Mouse (Mus musculus): ENCODE measurements around the gene Ncoa3. TPM values are rescaled to one million over a fixed set of nuclear protein-coding genes. Genes with fewer than 3 reads are reported as not detected.

Gene Ncoa3
- polyA plus RNA-seq, 1 experiment from 2014 or later, result 17.4 TPM

GRCm38 (mm10) chr2:166002429-166002828 is 10.0 kb downstream of the Ncoa3 start:
- no peak overlapping the region for H3K4me2 ChIP-seq
- H3K9ac ChIP-seq, result no peak overlapping the region
- no peak overlapping the region for H3K4me3 ChIP-seq
- H3K27me3 ChIP-seq (replicated peaks), result no peaks in the 10 kb centered on the region
- H3K9me3 ChIP-seq (replicated peaks), result no peaks in the 10 kb centered on the region
- H3K4me1 ChIP-seq (replicated peaks), result peaks cover 41% of the 10 kb centered on the region
- H3K27ac ChIP-seq (ENCODE audit: poor library complexity, severe bottlenecking), result no peak overlapping the region
- WGBS, result 59% methylated on average over 4 of the region's 4 CpGs
- no peaks in the 10 kb centered on the region for H3K36me3 ChIP-seq
- ATAC-seq (ENCODE audit: insufficient number of reproducible peaks, low FRiP score), result no peak

DNA sequence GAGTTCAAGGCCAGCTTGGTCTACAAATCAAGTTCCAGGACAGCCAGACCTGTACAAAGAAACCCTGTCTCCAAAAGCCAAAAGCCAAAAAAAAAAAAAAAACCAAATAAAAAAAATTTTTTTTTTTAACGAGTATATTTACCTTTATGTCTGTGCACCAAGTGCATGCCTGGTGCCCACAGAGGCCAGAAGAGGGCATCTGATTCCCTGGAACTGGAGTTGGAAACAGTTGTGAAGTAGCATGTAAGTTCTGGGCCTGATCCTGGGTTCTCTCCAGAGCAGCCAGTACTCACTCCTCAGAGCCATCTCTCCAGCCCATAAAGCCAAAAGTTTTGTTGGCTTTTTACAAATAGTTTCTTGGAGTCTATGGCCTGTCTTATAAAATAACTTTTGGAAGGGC is 10.6 kb downstream of the Ncoa3 start:
- Histone ChIP-seq H3K4me2 (no peak overlapping the region), H3K9ac (no peak overlapping the region), H3K4me1 (replicated peaks) (peaks cover 41% of the 10 kb centered on the region), H3K27ac (ENCODE audit: poor library complexity, severe bottlenecking) (no peak overlapping the region), H3K9me3 (replicated peaks) (no peaks in the 10 kb centered on the region), H3K36me3 (no peaks in the 10 kb centered on the region), H3K27me3 (replicated peaks) (no peaks in the 10 kb centered on the region), H3K4me3 (no peak overlapping the region)
- ATAC-seq (ENCODE audit: insufficient number of reproducible peaks, low FRiP score), result no peak
- WGBS, result 71% methylated on average over 1 of the region's 1 CpGs

GRCm38 (mm10) chr2:166007046-166007445 is 14.6 kb downstream of the Ncoa3 start:
- Histone ChIP-seq H3K27ac (ENCODE audit: poor library complexity, severe bottlenecking) (no peak overlapping the region), H3K4me1 (replicated peaks) (peaks cover 39% of the 10 kb centered on the region), H3K27me3 (replicated peaks) (no peaks in the 10 kb centered on the region), H3K9ac (no peak overlapping the region), H3K9me3 (replicated peaks) (no peaks in the 10 kb centered on the region), H3K4me2 (no peak overlapping the region), H3K36me3 (no peaks in the 10 kb centered on the region), H3K4me3 (no peak overlapping the region)
- ATAC-seq (ENCODE audit: insufficient number of reproducible peaks, low FRiP score), result no peak
- WGBS, result 82% methylated on average over 6 of the region's 6 CpGs

DNA sequence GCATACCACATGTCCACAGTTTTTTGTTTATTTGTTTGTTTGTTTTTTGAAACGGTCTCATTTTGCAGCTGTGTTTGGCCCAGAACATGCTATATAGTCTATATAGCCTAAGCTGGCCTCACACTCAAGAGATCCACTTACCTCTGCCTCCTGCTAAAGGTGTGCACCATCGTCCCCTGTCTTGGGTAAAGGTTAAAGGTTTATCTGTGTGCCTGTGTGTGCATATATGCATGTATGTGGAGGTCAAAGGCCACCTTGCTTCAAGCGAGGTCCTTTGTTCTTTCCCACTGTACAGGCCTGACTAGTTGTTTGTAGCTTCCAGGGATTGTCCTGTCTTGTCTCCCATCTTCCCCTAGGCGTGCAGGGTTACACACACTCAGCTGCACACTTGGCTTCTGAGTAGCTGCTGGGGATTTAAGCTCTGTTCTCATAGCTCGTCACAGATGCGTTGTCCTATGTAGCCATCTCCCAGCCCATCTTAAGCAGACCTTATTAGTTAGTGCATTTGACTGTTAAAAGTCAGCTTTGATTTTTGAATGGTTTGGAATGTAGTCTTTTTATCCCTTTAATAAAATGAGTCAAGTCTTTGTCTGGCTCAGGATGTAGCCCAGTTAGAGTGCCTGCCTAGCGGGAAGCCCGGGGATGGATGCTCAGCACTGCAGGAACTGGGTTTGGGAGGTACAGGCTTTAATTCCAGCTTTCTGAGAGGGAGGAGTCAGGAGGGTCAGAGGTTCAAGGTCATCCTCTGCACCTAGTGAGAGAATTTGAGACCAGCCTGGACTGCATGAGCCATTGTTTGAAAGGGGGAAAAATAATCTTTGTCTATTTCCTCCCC is 16.3 kb downstream of the Ncoa3 start:
- no peaks in the 10 kb centered on the region for H3K27me3 ChIP-seq (replicated peaks)
- H3K27ac ChIP-seq (ENCODE audit: poor library complexity, severe bottlenecking), result peak overlapping the region; percentile 52
- no peak for ATAC-seq (ENCODE audit: insufficient number of reproducible peaks, low FRiP score)
- no peaks in the 10 kb centered on the region for H3K36me3 ChIP-seq
- H3K4me3 ChIP-seq, result no peak overlapping the region
- H3K9me3 ChIP-seq (replicated peaks), result no peaks in the 10 kb centered on the region
- H3K4me2 ChIP-seq, result no peak overlapping the region
- peaks cover 44% of the 10 kb centered on the region for H3K4me1 ChIP-seq (replicated peaks)
- WGBS, result 69% methylated on average over 8 of the region's 8 CpGs
- no peak overlapping the region for H3K9ac ChIP-seq

DNA sequence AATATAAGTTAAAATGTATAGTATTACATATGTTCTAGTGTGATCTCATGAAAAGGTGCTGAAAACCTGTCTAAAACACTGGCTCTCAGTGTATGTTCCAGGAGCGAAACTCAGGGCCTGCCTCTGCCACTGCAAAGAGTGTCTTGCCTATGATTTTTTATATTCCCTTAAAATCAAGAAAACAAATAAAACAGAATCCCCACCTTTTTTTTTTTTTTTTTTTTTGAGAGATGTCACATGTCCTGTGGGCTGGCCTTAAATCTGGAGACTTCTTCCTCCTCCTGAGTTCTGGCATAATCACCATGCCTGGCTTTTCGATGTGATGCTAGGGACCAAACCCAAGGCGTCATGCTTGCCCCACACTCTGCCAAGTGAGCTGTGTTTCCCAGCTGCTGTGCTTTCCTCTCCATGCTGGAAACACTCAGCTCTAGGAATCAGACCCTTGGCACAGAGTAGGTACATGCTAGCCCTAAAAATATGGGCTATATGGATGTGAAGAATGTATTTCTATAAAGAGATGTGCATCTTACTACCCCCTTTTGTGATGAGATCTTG is 17.0 kb downstream of the Ncoa3 start:
- Histone ChIP-seq H3K9me3 (replicated peaks) (no peaks in the 10 kb centered on the region), H3K4me2 (no peak overlapping the region), H3K4me1 (replicated peaks) (peaks cover 44% of the 10 kb centered on the region), H3K4me3 (no peak overlapping the region), H3K36me3 (no peaks in the 10 kb centered on the region), H3K27me3 (replicated peaks) (no peaks in the 10 kb centered on the region), H3K27ac (ENCODE audit: poor library complexity, severe bottlenecking) (peak overlapping the region; percentile 44), H3K9ac (no peak overlapping the region)
- WGBS, result 59% methylated on average over 3 of the region's 3 CpGs
- ATAC-seq (ENCODE audit: insufficient number of reproducible peaks, low FRiP score), result no peak

DNA sequence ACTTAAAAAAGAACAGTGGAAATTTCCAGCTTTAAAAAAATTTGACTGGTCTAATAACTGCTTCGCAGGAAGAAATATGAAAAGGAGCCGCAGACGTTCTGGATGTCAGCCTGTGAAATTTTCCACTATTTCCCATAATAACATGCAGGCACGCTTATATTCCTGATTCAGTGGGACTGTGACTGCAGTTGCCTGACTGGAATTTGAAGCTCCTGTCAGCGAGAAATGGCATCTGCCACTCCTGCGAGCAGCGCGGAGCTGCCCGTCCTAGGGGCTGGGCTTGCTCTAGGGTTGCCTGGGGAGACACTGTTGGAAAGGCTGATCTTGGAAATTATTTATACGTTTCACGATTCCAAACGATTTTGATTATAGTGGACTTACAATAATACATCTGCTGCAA is 17.9 kb downstream of the Ncoa3 start:
- peak overlapping the region; percentile 17; the same call in 1 of the 2 replicates for H3K4me2 ChIP-seq
- WGBS, result 48% methylated on average over 12 of the region's 12 CpGs

GRCm38 (mm10) chr2:166011422-166011821 is 19.0 kb downstream of the Ncoa3 start:
- Histone ChIP-seq H3K4me1 (replicated peaks) (peaks cover 44% of the 10 kb centered on the region), H3K27me3 (replicated peaks) (no peaks in the 10 kb centered on the region), H3K4me2 (peak overlapping the region; percentile 47)

More for the DNA sequence above, 17.9 kb downstream of the Ncoa3 start:
- no peak for ATAC-seq (ENCODE audit: insufficient number of reproducible peaks, low FRiP score)
- Histone ChIP-seq H3K9me3 (replicated peaks) (no peaks in the 10 kb centered on the region), H3K9ac (no peak overlapping the region), H3K36me3 (no peaks in the 10 kb centered on the region), H3K4me3 (no peak overlapping the region), H3K27me3 (replicated peaks) (no peaks in the 10 kb centered on the region), H3K4me1 (replicated peaks) (peaks cover 44% of the 10 kb centered on the region), H3K27ac (ENCODE audit: poor library complexity, severe bottlenecking) (no peak overlapping the region)

DNA sequence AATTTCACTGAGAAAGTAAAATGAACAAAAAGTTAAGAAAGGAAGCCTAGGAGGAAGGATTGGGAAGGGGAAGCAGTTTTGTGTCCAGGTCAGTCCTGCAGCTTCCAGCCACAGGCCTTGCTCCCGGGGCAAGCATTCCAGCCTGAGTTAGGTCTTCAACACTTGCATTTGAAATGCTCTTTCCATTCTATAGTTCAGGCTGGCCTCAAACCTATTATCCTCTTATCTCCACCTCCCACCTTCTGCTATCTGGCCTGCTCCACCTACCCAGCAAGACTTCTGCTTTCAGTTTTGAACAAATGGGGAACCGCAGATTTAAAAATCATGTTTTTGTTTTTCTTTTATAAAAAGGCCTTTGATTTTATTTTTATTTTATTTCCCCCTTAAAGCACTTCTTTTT is 19.7 kb downstream of the Ncoa3 start:
- ATAC-seq (ENCODE audit: insufficient number of reproducible peaks, low FRiP score), result no peak
- H3K4me2 ChIP-seq, result peak overlapping the region; percentile 47
- no peaks in the 10 kb centered on the region for H3K9me3 ChIP-seq (replicated peaks)
- peak overlapping the region; percentile 88 for H3K27ac ChIP-seq (ENCODE audit: poor library complexity, severe bottlenecking)
- peaks cover 46% of the 10 kb centered on the region for H3K4me1 ChIP-seq (replicated peaks)
- H3K27me3 ChIP-seq (replicated peaks), result no peaks in the 10 kb centered on the region
- 22% methylated on average over 2 of the region's 2 CpGs for WGBS
- no peaks in the 10 kb centered on the region for H3K36me3 ChIP-seq
- H3K4me3 ChIP-seq, result no peak overlapping the region
- H3K9ac ChIP-seq, result no peak overlapping the region; the same call in 1 of the 2 replicates

More at GRCm38 (mm10) chr2:166011422-166011821, 19.0 kb downstream of the Ncoa3 start:
- H3K4me3 ChIP-seq, result no peak overlapping the region
- no peak overlapping the region; the same call in 1 of the 2 replicates for H3K9ac ChIP-seq
- no peak for ATAC-seq (ENCODE audit: insufficient number of reproducible peaks, low FRiP score)
- peak overlapping the region; percentile 88 for H3K27ac ChIP-seq (ENCODE audit: poor library complexity, severe bottlenecking)
- no peaks in the 10 kb centered on the region for H3K36me3 ChIP-seq
- WGBS, result 4% methylated on average over 3 of the region's 3 CpGs
- H3K9me3 ChIP-seq (replicated peaks), result no peaks in the 10 kb centered on the region

DNA sequence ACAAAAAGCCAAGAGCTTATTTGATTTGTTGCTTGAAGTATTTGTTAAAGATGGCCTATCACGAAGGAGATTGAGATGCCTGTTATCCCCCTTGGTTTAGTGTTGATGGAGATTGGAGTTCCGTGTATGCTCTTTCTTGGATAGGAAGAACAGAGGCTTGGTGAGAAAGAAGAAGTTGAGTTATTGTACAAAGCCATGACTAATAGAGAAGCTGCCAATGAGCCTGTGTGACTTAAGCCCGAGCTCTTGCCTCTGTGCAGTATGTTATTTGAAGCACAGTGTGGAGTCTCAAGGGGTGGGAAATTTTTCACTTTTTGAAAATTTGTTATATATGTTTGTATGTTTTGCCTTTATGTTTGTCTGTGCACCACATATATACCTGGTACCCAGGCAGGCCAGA is 26.3 kb downstream of the Ncoa3 start:
- Histone ChIP-seq H3K9ac (no peak overlapping the region), H3K27me3 (replicated peaks) (no peaks in the 10 kb centered on the region), H3K27ac (ENCODE audit: poor library complexity, severe bottlenecking) (no peak overlapping the region), H3K4me1 (replicated peaks) (peaks cover 32% of the 10 kb centered on the region), H3K4me3 (no peak overlapping the region), H3K4me2 (no peak overlapping the region), H3K36me3 (no peaks in the 10 kb centered on the region), H3K9me3 (replicated peaks) (no peaks in the 10 kb centered on the region)
- no peak for ATAC-seq (ENCODE audit: insufficient number of reproducible peaks, low FRiP score)
- 82% methylated on average over 3 of the region's 3 CpGs for WGBS

GRCm38 (mm10) chr2:166020026-166020425 is 27.6 kb downstream of the Ncoa3 start:
- Histone ChIP-seq H3K9me3 (replicated peaks) (no peaks in the 10 kb centered on the region), H3K4me2 (no peak overlapping the region), H3K27ac (ENCODE audit: poor library complexity, severe bottlenecking) (no peak overlapping the region), H3K27me3 (replicated peaks) (no peaks in the 10 kb centered on the region), H3K9ac (no peak overlapping the region), H3K36me3 (no peaks in the 10 kb centered on the region), H3K4me1 (replicated peaks) (peaks cover 38% of the 10 kb centered on the region), H3K4me3 (no peak overlapping the region)
- ATAC-seq (ENCODE audit: insufficient number of reproducible peaks, low FRiP score), result no peak
- 78% methylated on average over 2 of the region's 2 CpGs for WGBS

- Histone ChIP-seq H3K4me1 (replicated peaks) (peaks cover 46% of the 10 kb centered on the region), H3K36me3 (no peaks in the 10 kb centered on the region), H3K9ac (0 out of 2 replicates have a peak overlapping the region, but pooled peaks have one; percentile 30), H3K9me3 (replicated peaks) (no peaks in the 10 kb centered on the region), H3K27ac (ENCODE audit: poor library complexity, severe bottlenecking) (peak overlapping the region; percentile 88), H3K27me3 (replicated peaks) (no peaks in the 10 kb centered on the region), H3K4me3 (no peak overlapping the region), H3K4me2 (peak overlapping the region; percentile 34)
- 0 out of 2 replicates have a peak, but pooled peaks have one; percentile 60 for ATAC-seq (ENCODE audit: insufficient number of reproducible peaks, low FRiP score)
- 20% methylated on average over 4 of the region's 4 CpGs for whole genome bisulfite sequencing
Measured at GRCm38 (mm10) chr2:166021073-166021610, 28.7 kb downstream of the Ncoa3 start.
